Mouse (Mus musculus) embryonic facial prominence, embryonic 12.5 days (tissue): Measurements from ENCODE around the gene Fbxw5. TPM values are rescaled to one million over a fixed set of nuclear protein-coding genes. Genes with fewer than 3 reads are reported as not detected.
A peak's percentile ranks its signal among the peaks of the same experiment; 100 is the strongest.

Experiments
- ATAC-seq: fragments of 200-750 bp; cut with Nextera tagmentation; 2 replicates; pipeline ENCODE4 v1.8.0; 2017; ENCODE audit not compliant: insufficient number of reproducible peaks, insufficient read depth, low FRiP score, low TSS enrichment
- H3K27ac ChIP-seq: fragments of 300-500 bp; sonication (generic); 2 replicates; pipeline ENCODE4 v1.5.1; 2016; ENCODE audit warnings: mild to moderate bottlenecking
- H3K27me3 ChIP-seq: fragments of 300-500 bp; sonication (generic); 2 replicates; pipeline ENCODE4 v1.6.1; 2016; ENCODE audit warnings: mild to moderate bottlenecking, moderate library complexity
- H3K36me3 ChIP-seq: fragments of 300-500 bp; sonication (generic); 2 replicates; pipeline ENCODE4 v1.6.1; 2016; ENCODE audit warnings: mild to moderate bottlenecking
- H3K4me1 ChIP-seq: fragments of 300-500 bp; sonication (generic); 2 replicates; pipeline ENCODE4 v1.6.1; 2016
- H3K4me2 ChIP-seq: fragments of 300-500 bp; sonication (generic); replicated peaks from 2 replicates; pipeline ENCODE4 v1.6.1; 2016; ENCODE audit warnings: mild to moderate bottlenecking, moderate library complexity
- H3K4me3 ChIP-seq: fragments of 300-500 bp; sonication (generic); 2 replicates; pipeline ENCODE4 v1.5.1; 2016; ENCODE audit warnings: mild to moderate bottlenecking
- H3K9ac ChIP-seq: fragments of 300-500 bp; sonication (generic); 2 replicates; pipeline ENCODE4 v1.6.1; 2016; ENCODE audit warnings: mild to moderate bottlenecking, moderate library complexity
- H3K9me3 ChIP-seq: fragments of 300-500 bp; sonication (generic); 2 replicates; pipeline ENCODE4 v1.6.1; 2016; ENCODE audit warnings: mild to moderate bottlenecking, moderate library complexity
- WGBS: fragments of 180-500 bp; shearing (Covaris S2); methylation state at CpG from one replicate; pipeline ENCODE4 v1.1.7; 2016; 5-methylcytosine and 5-hydroxymethylcytosine counted together
- polyA plus RNA-seq: library from polyadenylated mRNA; unstranded; fragments of >200 nt; fragmentation: Nextera tagmentation; extraction: Ambion mirVana; gene quantifications from 2 replicates; pipeline ENCODE4 v1.2.1, GENCODE M21; 2016

Fbxw5 gene
- polyA plus RNA-seq, 1 experiment from 2014 or later: 82.8 TPM

GRCm38 (mm10) chr2:25501593-25502486, 1.3 kb downstream of the Fbxw5 start, which contains the start of gene C8g:
Gene C8g, minus strand, starts transcription at chr2:25501719.
- 72% methylated on average over 20 of the region's 20 CpGs for WGBS
- no peak for ATAC-seq
- H3K27ac ChIP-seq: peak within 1 kb of the TSS; percentile 72

GRCm38 (mm10) chr2:25502726-25503125, 2.2 kb downstream of the Fbxw5 start:
- Histone ChIP-seq H3K9me3 (no peaks in the 10 kb centered on the region), H3K9ac (no peak overlapping the region), H3K4me3 (no peak overlapping the region), H3K27me3 (no peaks in the 10 kb centered on the region), H3K4me1 (peaks cover 13% of the 10 kb centered on the region), H3K36me3 (peaks cover 24% of the 10 kb centered on the region), H3K27ac (no peak overlapping the region), H3K4me2 (no peak overlapping the region)
- WGBS: 89% methylated on average over 3 of the region's 3 CpGs
- ATAC-seq: no peak

More at GRCm38 (mm10) chr2:25501593-25502486, 1.3 kb downstream of the Fbxw5 start, which contains the start of gene C8g:
- H3K27me3 ChIP-seq: no peaks in the 10 kb centered on the region
- peaks cover 13% of the 10 kb centered on the region for H3K4me1 ChIP-seq
- peak within 1 kb of the TSS; percentile 91 for H3K9ac ChIP-seq
- peak within 1 kb of the TSS; percentile 82 for H3K4me3 ChIP-seq
- H3K4me2 ChIP-seq: peak within 1 kb of the TSS; percentile 95
- H3K36me3 ChIP-seq: peaks cover 24% of the 10 kb centered on the region
- H3K9me3 ChIP-seq: no peaks in the 10 kb centered on the region

GRCm38 (mm10) chr2:25504538-25504937, 4.0 kb downstream of the Fbxw5 start:
- peaks cover 13% of the 10 kb centered on the region for H3K4me1 ChIP-seq
- H3K27me3 ChIP-seq: no peaks in the 10 kb centered on the region
- peaks cover 24% of the 10 kb centered on the region for H3K36me3 ChIP-seq
- H3K27ac ChIP-seq: no peak overlapping the region
- WGBS: 95% methylated on average over 19 of the region's 19 CpGs
- no peak overlapping the region for H3K4me2 ChIP-seq
- H3K4me3 ChIP-seq: no peak overlapping the region
- ATAC-seq: no peak
- H3K9ac ChIP-seq: no peak overlapping the region
- no peaks in the 10 kb centered on the region for H3K9me3 ChIP-seq

GRCm38 (mm10) chr2:25505000-25505399, 4.5 kb downstream of the Fbxw5 start:
- Histone ChIP-seq H3K4me1 (peaks cover 13% of the 10 kb centered on the region), H3K9ac (no peak overlapping the region), H3K36me3 (peaks cover 24% of the 10 kb centered on the region), H3K27ac (no peak overlapping the region), H3K27me3 (no peaks in the 10 kb centered on the region), H3K4me2 (no peak overlapping the region), H3K4me3 (no peak overlapping the region), H3K9me3 (no peaks in the 10 kb centered on the region)
- ATAC-seq: no peak
- WGBS: 88% methylated on average over 1 of the region's 1 CpGs

DNA sequence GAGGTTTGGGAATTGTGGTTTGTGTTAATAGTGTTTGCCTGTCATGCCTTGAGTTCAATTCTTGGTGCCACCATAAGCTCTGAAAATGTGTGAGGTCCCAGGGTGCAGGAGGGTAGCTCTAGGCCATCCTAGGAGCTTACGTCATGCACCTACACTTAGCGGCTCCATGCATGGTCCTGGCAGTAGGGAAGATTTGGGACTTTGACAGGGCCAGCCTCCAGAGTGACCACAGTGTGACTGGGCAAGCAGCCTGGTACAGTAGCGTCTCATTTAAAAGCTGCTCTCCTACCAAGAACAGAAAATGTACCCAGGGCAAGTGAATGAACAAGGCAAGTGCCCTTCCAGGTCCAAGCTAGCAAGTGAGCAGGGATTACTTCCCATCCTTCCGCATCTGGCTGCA, 5.3 kb downstream of the Fbxw5 start:
- H3K27ac ChIP-seq: no peak overlapping the region
- H3K27me3 ChIP-seq: no peaks in the 10 kb centered on the region
- peaks cover 10% of the 10 kb centered on the region for H3K4me1 ChIP-seq
- no peak overlapping the region for H3K9ac ChIP-seq
- H3K9me3 ChIP-seq: no peaks in the 10 kb centered on the region
- H3K36me3 ChIP-seq: peaks cover 24% of the 10 kb centered on the region
- H3K4me2 ChIP-seq: no peak overlapping the region
- ATAC-seq: no peak
- WGBS: 92% methylated on average over 4 of the region's 4 CpGs
- no peak overlapping the region for H3K4me3 ChIP-seq

DNA sequence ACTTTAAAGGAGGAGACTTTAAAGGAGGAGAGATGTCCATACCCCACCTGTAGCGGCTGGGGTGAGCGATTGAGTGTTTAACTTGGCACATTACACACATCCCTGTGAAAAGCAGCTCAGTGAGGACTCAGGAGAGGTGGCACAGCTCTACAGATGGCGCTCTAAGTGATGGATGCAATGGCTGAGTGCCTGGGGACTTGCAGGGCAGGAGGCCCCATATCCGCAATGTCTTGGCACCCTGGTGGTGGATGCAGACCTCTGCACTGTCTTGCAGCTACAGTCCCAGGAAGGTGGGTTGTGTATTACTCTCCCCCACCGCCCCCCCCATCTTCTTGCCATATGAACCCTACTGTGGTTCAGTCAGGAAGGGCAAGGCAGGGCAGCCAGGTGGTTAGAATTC, 6.4 kb downstream of the Fbxw5 start:
- no peak overlapping the region for H3K4me2 ChIP-seq
- no peak for ATAC-seq
- H3K9ac ChIP-seq: no peak overlapping the region
- 30% methylated on average over 5 of the region's 5 CpGs for WGBS
- H3K9me3 ChIP-seq: no peaks in the 10 kb centered on the region
- H3K36me3 ChIP-seq: peaks cover 24% of the 10 kb centered on the region
- no peaks in the 10 kb centered on the region for H3K27me3 ChIP-seq
- no peak overlapping the region for H3K4me3 ChIP-seq
- peaks cover 2% of the 10 kb centered on the region for H3K4me1 ChIP-seq
- H3K27ac ChIP-seq: no peak overlapping the region

GRCm38 (mm10) chr2:25509912-25510311, 9.4 kb downstream of the Fbxw5 start:
- H3K4me1 ChIP-seq: no peaks in the 10 kb centered on the region
- H3K27ac ChIP-seq: no peak overlapping the region
- ATAC-seq: no peak
- 64% methylated on average over 3 of the region's 3 CpGs for WGBS
- H3K4me2 ChIP-seq: no peak overlapping the region
- no peaks in the 10 kb centered on the region for H3K9me3 ChIP-seq
- H3K27me3 ChIP-seq: no peaks in the 10 kb centered on the region
- peaks cover 7% of the 10 kb centered on the region for H3K36me3 ChIP-seq
- H3K9ac ChIP-seq: no peak overlapping the region
- H3K4me3 ChIP-seq: no peak overlapping the region

DNA sequence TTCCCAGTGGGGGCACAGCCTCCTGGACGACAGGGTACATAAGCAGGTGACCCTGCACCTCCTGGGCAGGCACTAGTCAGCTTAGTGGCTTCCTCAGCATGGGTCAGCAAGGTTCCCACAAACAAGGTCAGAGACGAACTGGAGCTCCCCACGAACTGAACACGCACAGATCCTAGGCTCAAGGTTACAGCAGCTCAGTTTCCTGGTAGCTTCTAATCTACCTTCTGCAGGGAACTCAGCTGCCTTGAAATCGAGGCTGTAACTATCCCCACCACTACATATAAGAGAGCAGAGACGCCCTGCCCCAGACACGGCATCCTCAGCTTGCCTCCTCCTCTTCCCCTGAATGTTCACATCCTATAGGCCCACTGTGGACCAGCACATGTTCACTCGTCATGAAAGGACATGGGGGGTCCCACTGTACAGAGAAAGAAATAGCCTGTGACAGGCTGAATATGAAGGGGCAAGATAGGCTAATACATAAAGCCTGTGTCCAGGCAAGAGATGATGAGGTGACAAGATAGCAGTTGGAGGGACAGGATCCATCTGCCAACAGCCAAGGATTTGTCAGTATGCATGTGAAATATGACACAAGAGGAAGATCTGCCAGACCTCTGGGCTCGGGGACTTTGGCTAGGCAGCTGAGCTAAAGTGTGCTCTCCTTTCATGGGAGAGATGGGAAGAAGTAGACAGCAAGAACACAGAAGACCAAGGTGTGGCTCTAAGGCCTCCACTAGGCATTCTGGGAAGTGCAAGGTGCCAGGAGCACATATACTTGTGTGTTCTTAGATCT, 26.2 kb downstream of the Fbxw5 start:
- Histone ChIP-seq H3K9ac (no peak overlapping the region), H3K9me3 (no peaks in the 10 kb centered on the region), H3K4me3 (no peak overlapping the region), H3K4me1 (no peaks in the 10 kb centered on the region), H3K27me3 (no peaks in the 10 kb centered on the region), H3K36me3 (peaks cover 88% of the 10 kb centered on the region), H3K4me2 (no peak overlapping the region), H3K27ac (no peak overlapping the region)
- no peak for ATAC-seq
- WGBS: 83% methylated on average over 9 of the region's 9 CpGs

GRCm38 (mm10) chr2:25533707-25534106, 33.2 kb downstream of the Fbxw5 start:
- Histone ChIP-seq H3K27me3 (no peaks in the 10 kb centered on the region), H3K4me2 (no peak overlapping the region), H3K4me3 (no peak overlapping the region), H3K9ac (no peak overlapping the region), H3K27ac (no peak overlapping the region), H3K36me3 (peaks cover 85% of the 10 kb centered on the region), H3K9me3 (no peaks in the 10 kb centered on the region), H3K4me1 (no peaks in the 10 kb centered on the region)
- ATAC-seq: no peak
- 96% methylated on average over 2 of the region's 2 CpGs for WGBS

DNA sequence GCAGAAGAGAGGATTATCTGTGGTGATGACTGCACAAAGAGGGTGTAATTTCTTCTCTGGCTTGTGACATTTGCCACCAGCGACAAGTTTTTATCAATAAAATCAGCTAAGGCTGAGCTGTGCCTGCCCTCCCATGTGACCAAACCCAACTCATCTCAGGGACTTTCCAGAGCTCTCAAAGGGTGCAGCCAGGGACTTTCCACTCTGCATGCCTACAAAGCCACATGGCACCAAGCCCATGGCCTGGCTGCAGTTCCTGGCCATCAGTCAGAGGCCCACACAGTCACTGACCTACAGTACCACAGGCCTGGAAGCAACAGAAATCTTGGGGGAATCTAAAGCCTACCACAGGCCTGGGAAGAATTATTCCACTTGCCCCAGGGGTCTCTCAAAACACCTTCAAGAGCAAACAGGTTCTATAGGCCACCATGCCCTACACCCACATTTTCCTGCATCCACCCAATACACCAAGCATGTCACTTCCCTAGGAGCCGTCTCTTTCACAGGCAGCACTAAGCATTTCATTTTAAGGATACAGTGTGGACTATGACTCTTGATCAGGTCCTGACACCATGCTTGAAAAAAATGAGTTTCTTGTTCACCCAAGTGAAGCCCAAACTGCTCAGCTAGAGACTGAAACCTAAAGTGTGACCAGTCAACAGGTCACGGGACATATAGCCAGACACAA, 33.8 kb downstream of the Fbxw5 start:
- H3K4me3 ChIP-seq: no peak overlapping the region
- no peak for ATAC-seq
- H3K9me3 ChIP-seq: no peaks in the 10 kb centered on the region
- H3K4me1 ChIP-seq: no peaks in the 10 kb centered on the region
- H3K4me2 ChIP-seq: no peak overlapping the region
- WGBS: 87% methylated on average over 3 of the region's 3 CpGs
- H3K36me3 ChIP-seq: peaks cover 81% of the 10 kb centered on the region
- H3K27ac ChIP-seq: no peak overlapping the region
- H3K27me3 ChIP-seq: no peaks in the 10 kb centered on the region
- no peak overlapping the region for H3K9ac ChIP-seq

GRCm38 (mm10) chr2:25534866-25535182, 34.3 kb downstream of the Fbxw5 start:
- Histone ChIP-seq H3K4me3 (no peak overlapping the region), H3K9ac (no peak overlapping the region), H3K27ac (no peak overlapping the region), H3K4me1 (no peaks in the 10 kb centered on the region), H3K9me3 (no peaks in the 10 kb centered on the region), H3K27me3 (no peaks in the 10 kb centered on the region), H3K36me3 (peaks cover 82% of the 10 kb centered on the region), H3K4me2 (no peak overlapping the region)
- 94% methylated on average over 2 of the region's 2 CpGs for WGBS
- no peak for ATAC-seq
